Mouse (Mus musculus) erythroblast, embryonic 14.5 days (primary cell): ENCODE results near the gene AI837181.

Experiments
- GATA1 ChIP-seq: IDR thresholded peaks from 2 replicates; pipeline ENCODE4 v1.6.1; 2012; ENCODE audit warnings: low read length, inconsistent platforms, mixed read lengths
- TAL1 ChIP-seq: IDR thresholded peaks from 3 replicates; pipeline ENCODE4 v1.6.1; 2012; ENCODE audit warnings: low read length, inconsistent platforms, mixed read lengths

- no peak for TF ChIP-seq GATA1
- TF ChIP-seq TAL1, result no peak
Observed at GRCm38 (mm10) chr19:5402293-5402692, 22.7 kb upstream of the AI837181 start, which contains the start of gene Tsga10ip.
